Mouse (Mus musculus) right cerebral cortex, postnatal 4 days (tissue): ENCODE results near the gene Kif2a.
A peak's percentile ranks its signal among the peaks of the same experiment; 100 is the strongest.

Experiments used
- DNase-seq: peaks from one replicate; pipeline ENCODE4 v3.0.0-alpha.2; 2022

Gene Kif2a

GRCm38 (mm10) chr13:107021461-107022265, at the start of gene Kif2a:
Kif2a (minus strand) TSS chr13:107022126.
- peak; percentile 62 for DNase-seq

- DNase-seq = no peak
Measured at GRCm38 (mm10) chr13:107069061-107069460, 47.1 kb upstream of the Kif2a start.

- DNase-seq = no peak
Measured at GRCm38 (mm10) chr13:107065098-107065855, 43.4 kb upstream of the Kif2a start.

- DNase-seq = no peak
Measured at GRCm38 (mm10) chr13:107064263-107064662, 42.3 kb upstream of the Kif2a start.

- DNase-seq = no peak
Measured at GRCm38 (mm10) chr13:107063115-107063807, 41.3 kb upstream of the Kif2a start.

GRCm38 (mm10) chr13:107060098-107060497, 38.2 kb upstream of the Kif2a start:
- no peak for DNase-seq

GRCm38 (mm10) chr13:107059460-107059859, 37.5 kb upstream of the Kif2a start:
- no peak for DNase-seq

GRCm38 (mm10) chr13:107056318-107056717, 34.4 kb upstream of the Kif2a start:
- no peak for DNase-seq

GRCm38 (mm10) chr13:107054496-107054895, 32.6 kb upstream of the Kif2a start:
- no peak for DNase-seq

- DNase-seq = no peak
Measured at GRCm38 (mm10) chr13:107051342-107051741, 29.4 kb upstream of the Kif2a start.

GRCm38 (mm10) chr13:107044229-107044628, 22.3 kb upstream of the Kif2a start:
- no peak for DNase-seq

GRCm38 (mm10) chr13:107042551-107042950, 20.6 kb upstream of the Kif2a start:
- no peak for DNase-seq

GRCm38 (mm10) chr13:107039493-107039892, 17.6 kb upstream of the Kif2a start:
- no peak for DNase-seq

GRCm38 (mm10) chr13:107038346-107038745, 16.4 kb upstream of the Kif2a start:
- no peak for DNase-seq

- DNase-seq = no peak
Measured at GRCm38 (mm10) chr13:107035511-107036113, 13.7 kb upstream of the Kif2a start.

- DNase-seq = no peak
Measured at GRCm38 (mm10) chr13:107035078-107035477, 13.2 kb upstream of the Kif2a start.

- DNase-seq = no peak
Measured at GRCm38 (mm10) chr13:107034028-107034920, 12.3 kb upstream of the Kif2a start.

- DNase-seq = no peak
Measured at GRCm38 (mm10) chr13:107031228-107031627, 9.3 kb upstream of the Kif2a start.

- no peak for DNase-seq
Measured at GRCm38 (mm10) chr13:107027218-107027617, 5.3 kb upstream of the Kif2a start.

GRCm38 (mm10) chr13:107025663-107026062, 3.7 kb upstream of the Kif2a start:
- DNase-seq = no peak

GRCm38 (mm10) chr13:107022266-107023171, 593 bp upstream of the Kif2a start:
- DNase-seq = peak; percentile 76
